Mouse (Mus musculus) MEL (cell line): ENCODE data around the gene Ostm1.

Experiments used
- CTCF ChIP-seq, 3 experiments: IDR thresholded peaks in 2 of 3; conservative IDR thresholded peaks in 1 of 3; 2 replicates each; pipeline ENCODE4 v1.5.1; 2011 to 2012; ENCODE audit warnings: low read length in 3 of 3, low read depth in 2 of 3, mild to moderate bottlenecking in 2 of 3, improper control_type of control experiment in 1 of 3, inconsistent platforms in 1 of 3, mixed read lengths in 1 of 3, moderate library complexity in 1 of 3; ENCODE audit not compliant: control insufficient read depth in 1 of 3, insufficient read depth in 1 of 3, poor library complexity in 1 of 3, severe bottlenecking in 1 of 3
- EP300 ChIP-seq, 2 experiments: IDR thresholded peaks; 2 replicates each; pipeline ENCODE4 v1.6.1; 2011; ENCODE audit warnings: improper control_type of control experiment in 2 of 2, low read length in 2 of 2, low read depth in 1 of 2, mild to moderate bottlenecking in 1 of 2
- GATA1 ChIP-seq: IDR thresholded peaks from 2 replicates; pipeline ENCODE4 v1.6.1; 2011; ENCODE audit warnings: low read depth, low read length, improper control_type of control experiment
- MAX ChIP-seq: IDR thresholded peaks from 2 replicates; pipeline ENCODE4 v1.6.1; 2011; ENCODE audit warnings: low read length, improper control_type of control experiment
- MEF2A ChIP-seq: IDR thresholded peaks from 2 replicates; pipeline ENCODE4 v1.6.1; 2014; ENCODE audit warnings: low read depth, mild to moderate bottlenecking, inconsistent platforms, low read length, improper control_type of control experiment; ENCODE audit not compliant: poor library complexity, insufficient replicate concordance, severe bottlenecking; ENCODE audit errors: extremely low read depth
- NELFE ChIP-seq: IDR thresholded peaks from 2 replicates; pipeline ENCODE4 v1.6.1; 2011; ENCODE audit warnings: low read depth, low read length, improper control_type of control experiment
- POLR2A ChIP-seq, 2 experiments: IDR thresholded peaks; 2 replicates each; pipeline ENCODE4 v1.6.1; 2011 to 2012; ENCODE audit warnings: low read length in 2 of 2, mild to moderate bottlenecking in 2 of 2, control low read depth in 1 of 2, improper control_type of control experiment in 1 of 2, low read depth in 1 of 2, moderate library complexity in 1 of 2; ENCODE audit not compliant: control insufficient read depth in 1 of 2, insufficient read depth in 1 of 2, poor library complexity in 1 of 2
- UBTF ChIP-seq: IDR thresholded peaks from 2 replicates; pipeline ENCODE4 v1.6.1; 2012; ENCODE audit warnings: low read depth, mild to moderate bottlenecking, inconsistent platforms, low read length, improper control_type of control experiment, moderate library complexity, borderline replicate concordance; ENCODE audit not compliant: insufficient read depth

DNA sequence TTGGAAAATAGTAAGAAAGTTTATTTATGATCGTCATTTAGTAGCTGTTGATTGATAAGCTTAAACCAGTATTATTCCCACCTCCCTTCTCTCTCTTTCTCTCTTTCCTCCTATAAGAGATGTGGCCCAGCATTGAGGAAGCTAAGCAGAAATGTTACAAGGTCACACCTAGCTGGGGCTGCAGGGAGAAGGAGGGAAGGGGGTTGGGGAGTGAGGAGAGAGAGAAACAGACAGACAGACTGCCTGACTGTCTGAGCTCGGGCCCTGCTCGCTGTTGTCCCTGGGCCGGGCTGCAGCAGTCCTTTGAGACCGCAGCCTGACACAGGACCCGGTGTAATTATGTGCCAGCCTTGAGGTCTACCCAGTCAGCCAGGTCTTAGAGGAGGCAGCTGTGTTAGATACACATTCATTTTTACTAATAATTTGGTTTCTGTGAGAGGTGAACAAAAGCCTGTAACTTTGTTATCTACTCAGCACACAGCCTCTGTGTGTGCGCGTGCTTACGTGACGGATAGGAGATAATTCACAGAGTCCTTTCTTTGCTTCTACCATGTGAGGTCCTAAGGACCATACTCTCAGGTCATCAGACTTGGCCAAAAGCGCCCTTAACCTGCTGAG, 49.7 kb upstream of the Ostm1 start:
- no peak for TF ChIP-seq CTCF (IDR thresholded peaks at IDR 0.05 in 2 of 3, conservative IDR thresholded peaks at IDR 0.05 in 1 of 3; ENCODE audit: control insufficient read depth in 1 of 3, insufficient read depth in 1 of 3, low read depth in 2 of 3, low read length in 3 of 3, poor library complexity in 1 of 3, severe bottlenecking in 1 of 3)
- peak; percentile 64 for TF ChIP-seq MAX
- peak; percentile 91 to 93 for TF ChIP-seq EP300 (IDR thresholded peaks at IDR 0.05; ENCODE audit: low read depth in 1 of 2, low read length in 2 of 2)
- TF ChIP-seq GATA1 = peak; percentile 97
- TF ChIP-seq UBTF = no peak
- TF ChIP-seq NELFE = no peak
- TF ChIP-seq MEF2A = no peak
- TF ChIP-seq POLR2A (IDR thresholded peaks at IDR 0.05; ENCODE audit: control insufficient read depth in 1 of 2, insufficient read depth in 1 of 2, low read depth in 1 of 2, low read length in 2 of 2, poor library complexity in 1 of 2) = no peak
